Mouse (Mus musculus): ENCODE measurements around the gene Slc25a19.

GRCm38 (mm10) chr11:115677511-115677910, 49.4 kb upstream of the Slc25a19 start:
- TF ChIP-seq GATA1 (IDR thresholded peaks at IDR 0.05; ENCODE audit: borderline replicate concordance, low read length) = no peak
- TF ChIP-seq FLI1 (IDR thresholded peaks at IDR 0.05; ENCODE audit: low read length) = no peak
